In the genomic region with DNA sequence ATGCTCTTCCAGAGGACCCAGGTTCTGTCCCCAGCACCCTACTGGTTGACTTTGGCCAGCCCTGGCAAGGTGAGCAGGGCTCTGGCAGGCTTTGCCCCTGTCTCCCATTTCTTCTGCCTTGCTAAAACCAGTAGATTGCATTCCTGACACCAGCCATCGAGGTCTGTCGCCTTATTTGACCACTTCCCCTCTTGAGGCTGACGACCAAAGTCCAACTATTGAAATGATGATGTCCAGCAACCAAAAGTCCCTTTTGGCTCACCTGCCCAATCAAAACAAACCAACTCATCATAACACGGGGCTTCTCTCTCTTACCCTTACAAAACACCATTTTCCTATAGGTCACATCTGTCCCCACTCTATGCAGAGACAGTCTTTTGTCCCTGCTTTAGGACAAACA, we compare ENCODE assay signal across 17 mouse cellular contexts.
"Had no signal": no experiment of that assay in that cellular context is flagged by ENCODE, and none has a peak within 500 bp of the region (broad histone marks: within the 10 kb centered on the region; RNA-seq: fewer than 3 reads in every experiment).

No protein-coding gene starts in this region.

- H3K4me3 ChIP-seq: midbrain, embryonic 10.5 days; midbrain, embryonic 13.5 days; myocyte; neural tube, embryonic 12.5 days; stomach, embryonic 15.5 days had no signal

- H3K36me3 ChIP-seq: midbrain, embryonic 10.5 days; midbrain, embryonic 13.5 days; neural tube, embryonic 12.5 days; stomach, embryonic 15.5 days had no signal

- H3K27ac ChIP-seq: liver, embryonic 14.5 days; midbrain, embryonic 10.5 days; midbrain, embryonic 13.5 days; neural tube, embryonic 12.5 days; stomach, embryonic 15.5 days; stomach, postnatal 0 days had no signal

- H3K4me1 ChIP-seq: neural tube, embryonic 12.5 days; stomach, embryonic 15.5 days had no signal

- H3K27me3 ChIP-seq: neural tube, embryonic 12.5 days; stomach, embryonic 15.5 days had no signal

- DNase-seq: lung, adult 18-20 months; lung, embryonic 14.5 days; lung, postnatal 10 days; lung, postnatal 4 days; retina, postnatal 1 day; right cerebral cortex, adult 18-20 months; right cerebral cortex, postnatal 25 days; thymus, adult 2 months; thymus, postnatal 25 days; thymus, postnatal 4 days had no signal

- H3K9me3 ChIP-seq: midbrain, embryonic 10.5 days; midbrain, embryonic 13.5 days; neural tube, embryonic 12.5 days; stomach, embryonic 15.5 days had no signal
